Mouse (Mus musculus) skeletal muscle tissue, adult 2 months (tissue): ENCODE results near the gene Gabrr3.

Experiments
- DNase-seq: peaks from one replicate; pipeline ENCODE4 v3.0.0-alpha.2; 2012; ENCODE audit warnings: low read depth, low spot score

The Gabrr3 gene

DNA sequence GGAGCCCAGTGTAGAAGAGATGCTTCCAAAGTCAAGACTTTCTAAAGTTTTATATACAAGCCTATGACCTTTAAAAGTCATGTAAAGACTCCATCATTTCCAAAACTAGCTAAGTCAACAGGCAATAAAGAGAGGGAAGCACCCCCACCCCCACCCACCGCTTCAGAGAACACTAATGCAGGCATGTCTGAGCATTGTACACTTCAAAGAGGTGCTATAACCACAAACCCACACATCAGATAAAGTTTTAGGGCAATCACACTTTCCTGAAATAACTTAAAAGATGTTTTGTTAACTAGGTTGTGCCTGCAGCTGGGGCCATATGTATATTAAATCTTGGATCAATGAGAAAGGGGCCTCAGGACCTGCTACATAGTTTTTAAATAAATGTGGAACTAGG, 62.7 kb downstream of the Gabrr3 start:
- DNase-seq, result no peak

DNA sequence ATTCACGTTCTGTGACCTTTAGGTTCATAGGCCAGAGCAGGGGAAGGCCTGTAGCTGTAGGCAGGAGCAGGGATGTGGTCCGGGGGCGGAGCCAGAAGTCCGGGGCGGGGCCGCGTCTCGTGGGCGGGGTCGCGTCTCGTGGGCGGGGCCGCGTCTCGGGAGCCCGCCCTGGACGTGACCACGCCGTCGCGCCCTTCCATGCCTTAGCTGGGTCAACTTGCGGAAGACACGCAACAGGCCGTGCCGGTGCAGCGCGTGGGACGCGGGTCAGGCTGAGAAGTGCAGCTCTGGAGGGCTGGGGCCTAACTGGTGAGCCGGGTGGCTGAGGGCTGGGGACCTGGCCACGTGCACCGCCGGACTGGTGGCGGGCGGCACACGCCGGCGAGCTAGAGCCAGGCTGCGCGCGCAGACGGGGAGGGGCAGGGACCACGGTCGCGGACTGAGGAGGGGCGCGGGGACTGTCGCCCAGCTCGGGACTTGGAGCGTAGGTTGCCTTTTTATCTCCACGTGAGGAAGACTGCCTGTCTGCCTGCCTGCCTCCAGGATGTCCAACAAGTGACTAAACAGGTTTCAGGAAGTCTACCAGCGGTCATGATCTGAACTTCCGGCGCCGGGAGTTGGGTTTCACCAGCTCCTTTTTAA, 64.6 kb downstream of the Gabrr3 start, which contains the start of gene Riox2:
TSS of gene Riox2 (plus strand) at position 139 of the 642 bp plus-strand sequence.
- peak; percentile 51 for DNase-seq

GRCm38 (mm10) chr16:59472546-59472945, 65.4 kb downstream of the Gabrr3 start:
- DNase-seq, result no peak

DNA sequence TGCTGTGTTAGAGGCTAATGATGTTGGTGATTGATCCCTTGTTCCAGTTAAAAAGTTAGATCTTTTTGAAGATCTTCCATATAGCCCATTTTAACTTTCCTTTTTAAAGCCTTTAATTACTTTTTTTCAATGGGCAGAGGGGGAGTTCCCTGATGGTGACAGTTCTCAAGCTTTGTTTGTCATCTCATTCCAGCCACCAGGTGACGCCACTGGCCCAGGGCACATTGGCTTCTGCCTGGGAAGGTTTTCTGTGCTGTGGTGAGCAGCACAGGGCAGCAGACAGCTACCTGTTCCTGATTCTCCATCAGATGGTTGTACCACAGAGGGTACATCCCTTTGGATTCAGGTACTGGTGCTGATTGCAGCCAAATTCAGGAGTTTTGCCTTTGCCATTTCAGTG, 67.7 kb downstream of the Gabrr3 start:
- DNase-seq, result peak; percentile 24

GRCm38 (mm10) chr16:59477955-59478354, 70.8 kb downstream of the Gabrr3 start:
- DNase-seq, result no peak

DNA sequence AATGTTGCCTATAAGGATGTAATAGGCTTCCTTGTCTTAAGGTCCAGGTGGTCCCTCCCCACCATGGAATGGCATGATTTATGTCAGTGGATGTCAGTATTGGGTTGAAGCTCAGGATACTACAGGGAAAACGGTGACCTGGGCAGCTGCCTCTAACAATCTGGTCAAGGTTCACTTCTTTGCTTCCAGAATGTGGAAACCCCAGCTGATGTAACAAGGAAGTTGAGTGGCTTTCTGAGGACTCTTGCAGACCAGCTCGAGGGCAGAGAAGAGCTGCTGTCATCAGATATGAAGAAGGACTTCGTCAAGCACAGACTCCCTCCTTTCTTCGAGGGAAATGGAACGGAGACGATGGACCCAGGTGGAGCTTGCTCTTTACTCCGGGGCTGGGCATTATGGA, 80.1 kb downstream of the Gabrr3 start:
- no peak for DNase-seq

- DNase-seq, result no peak
These were observed 80.9 kb downstream of the Gabrr3 start for GRCm38 (mm10) chr16:59487975-59488548.

GRCm38 (mm10) chr16:59493199-59493598, 86.1 kb downstream of the Gabrr3 start:
- DNase-seq, result no peak

DNA sequence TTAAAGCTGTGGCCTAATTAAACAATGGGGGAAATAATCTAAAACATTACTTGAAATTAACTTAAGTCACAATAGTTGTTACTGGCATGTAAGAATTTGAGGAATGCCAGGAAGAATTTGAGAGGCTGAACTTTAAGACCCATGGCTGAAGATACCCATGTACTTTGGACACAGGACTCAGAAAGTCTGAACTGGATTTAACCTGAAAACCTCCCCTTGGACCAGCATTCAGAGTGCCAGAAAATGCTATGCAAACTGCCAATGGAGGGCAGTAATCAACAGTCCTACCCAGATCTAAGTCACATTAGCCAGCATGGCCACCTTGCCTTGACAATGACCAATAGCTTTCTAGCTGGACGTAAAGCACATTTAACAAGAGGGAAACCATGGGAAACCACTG, 90.8 kb downstream of the Gabrr3 start:
- no peak for DNase-seq

DNA sequence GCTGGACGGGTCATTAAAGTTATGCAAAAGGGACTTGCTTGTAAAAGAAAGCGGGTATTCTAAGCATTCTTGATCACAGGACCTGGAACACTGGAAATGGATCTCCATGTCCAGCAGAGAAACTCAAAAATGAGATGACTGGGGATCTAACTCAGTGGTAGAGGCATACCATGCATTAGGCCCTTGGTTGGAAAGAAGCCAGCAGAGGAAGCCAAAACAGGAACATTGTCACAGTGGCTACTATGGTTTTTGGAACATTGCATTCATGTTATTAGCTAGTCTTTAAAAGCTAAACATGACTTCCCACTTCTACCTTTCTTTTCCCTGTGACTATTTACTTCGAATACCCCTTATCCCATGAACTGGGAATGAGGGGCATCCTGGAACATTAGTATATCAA, 92.0 kb downstream of the Gabrr3 start:
- DNase-seq, result no peak

DNA sequence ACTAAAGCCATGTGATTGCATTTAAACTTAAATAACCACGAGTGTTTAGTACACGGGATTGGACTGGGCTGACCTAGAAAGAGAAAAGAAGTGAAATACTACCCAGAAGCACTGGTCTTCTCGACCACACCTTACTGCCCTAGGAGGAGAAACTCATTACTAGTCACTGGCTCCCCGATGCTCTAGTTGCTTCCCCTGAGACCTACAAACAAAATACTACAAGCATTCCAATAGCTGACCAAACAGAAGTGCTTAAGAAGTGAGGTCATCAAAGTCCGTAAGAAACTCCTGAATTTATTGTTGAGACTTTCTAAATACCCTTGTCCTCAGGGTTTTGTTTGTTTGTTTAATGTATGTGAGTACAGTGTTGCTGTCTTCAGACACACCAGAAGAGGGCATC, 102.7 kb downstream of the Gabrr3 start:
- DNase-seq, result no peak
